Mouse (Mus musculus) adrenal gland, postnatal 36 days (tissue): Measurements from ENCODE around the gene Usp46. TPM values are rescaled to one million over a fixed set of nuclear protein-coding genes. Genes with fewer than 3 reads are reported as not detected.
"Not testable (repeated sequence)": the region's sequence is repeated elsewhere in the genome, so short reads cannot be mapped to it uniquely, and the experiment has no call there.

Source experiments
- DNase-seq, 2 experiments: peaks; one replicate each; pipeline ENCODE4 v3.0.0; 2021; ENCODE audit warnings: mixed read lengths in 1 of 2
- long read RNA-seq, 2 experiments: library from polyadenylated mRNA; stranded (forward); transcript quantifications; one replicate each; pipeline ENCODE4 v2.0.0; 2021; ENCODE audit warnings: borderline sequencing depth in 2 of 2
- total RNA-seq, 2 experiments: library from RNA; stranded (reverse); gene quantifications; 2 replicates each; pipeline ENCODE4 v1.2.3; 2021

Gene Usp46
- 10 to 100 TPM; 31.6 to 39.7 TPM for total RNA-seq
- long read RNA-seq, experiment 1, full-length matches to known transcripts, result 9 of 13 reads
- long read RNA-seq, experiment 1, partial matches to known transcripts, result 1 of 13 reads
- long read RNA-seq, experiment 1, other reads (novel, unspliced or antisense), result 3 of 13 reads
- long read RNA-seq, experiment 2, full-length matches to known transcripts, result 4 of 5 reads
- long read RNA-seq, experiment 2, partial matches to known transcripts, result 0 of 5 reads
- long read RNA-seq, experiment 2, other reads (novel, unspliced or antisense), result 1 of 5 reads

DNA sequence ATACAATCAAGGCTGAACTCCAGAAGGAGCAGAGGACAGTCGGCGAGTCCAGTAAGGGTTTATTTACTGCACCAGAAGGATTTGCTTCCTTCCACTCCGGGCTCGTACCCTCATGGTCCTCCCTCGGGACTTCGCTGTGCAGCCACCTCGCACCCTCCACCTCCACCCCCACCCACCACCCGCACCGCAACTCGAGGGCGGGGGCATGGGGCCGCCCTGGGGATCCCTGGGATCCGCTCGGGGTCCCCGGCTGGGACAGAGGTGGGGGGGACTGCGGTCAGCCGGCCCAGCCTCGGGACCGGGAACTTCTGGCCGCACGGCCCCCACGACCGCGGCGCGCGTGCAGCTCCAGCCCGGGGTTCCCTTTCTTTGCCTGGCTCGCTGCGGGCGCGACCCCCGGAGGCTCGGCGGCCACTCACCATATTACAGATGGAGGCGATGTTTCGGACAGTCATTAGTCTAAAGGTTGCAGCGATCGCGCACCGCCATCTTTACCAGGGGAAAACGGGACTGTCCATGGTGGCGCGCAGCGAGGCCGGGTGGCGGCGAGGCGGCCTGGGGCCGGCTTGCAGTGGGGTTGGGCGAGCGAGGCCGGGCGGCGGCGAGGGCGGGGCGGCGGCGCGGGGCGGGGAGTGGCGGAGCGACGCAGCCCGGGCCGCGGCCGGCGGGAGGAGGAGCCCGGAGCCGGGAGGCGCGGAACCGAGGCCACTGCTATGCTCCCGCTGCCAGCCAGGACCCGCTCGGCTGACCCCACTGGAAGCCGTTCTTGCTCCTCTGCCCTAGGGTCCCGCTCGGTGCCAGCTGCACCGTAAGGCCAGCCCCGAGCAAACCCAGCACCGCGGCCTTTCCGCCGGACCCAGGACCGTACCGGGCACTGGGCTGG lies at the start of gene Usp46:
Gene Usp46, minus strand, starts transcription at position 601 of the 883 bp plus-strand sequence.
- peak; percentile 93 to 97 for DNase-seq

DNA sequence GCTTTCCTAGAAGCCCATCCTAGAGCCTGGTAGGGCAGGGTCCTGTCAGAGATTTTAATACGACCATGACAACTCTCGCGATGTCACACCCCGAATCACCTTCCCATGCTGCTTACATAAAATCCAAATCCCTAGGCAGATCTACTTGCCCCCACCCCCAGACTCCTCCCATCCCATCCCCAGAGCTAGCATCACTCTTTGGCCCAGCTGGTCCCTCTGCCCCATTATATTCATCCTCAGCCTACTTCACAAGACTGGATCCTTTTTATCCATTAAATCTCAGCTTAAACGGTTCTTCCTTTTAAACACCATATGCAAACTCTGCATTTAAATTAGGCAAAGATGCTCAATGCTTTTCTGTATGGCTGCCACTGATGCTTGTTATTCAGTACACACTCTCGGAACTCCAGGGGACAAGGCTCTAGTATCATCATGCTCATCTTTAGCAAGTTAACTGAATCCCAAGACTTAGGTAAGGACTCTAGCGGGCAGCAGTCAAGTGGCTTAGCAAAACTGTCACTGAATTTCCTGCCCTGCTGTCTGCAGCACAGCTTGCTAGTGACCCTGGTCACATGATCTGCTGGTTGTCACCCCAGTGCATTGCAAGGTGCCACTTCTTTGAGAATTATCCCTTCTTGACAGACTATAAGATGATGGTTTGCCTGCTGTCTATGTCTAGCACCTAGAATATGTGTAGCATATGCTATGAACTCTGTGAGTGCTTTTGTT lies 45.9 kb upstream of the Usp46 start:
- DNase-seq, result no peak

DNA sequence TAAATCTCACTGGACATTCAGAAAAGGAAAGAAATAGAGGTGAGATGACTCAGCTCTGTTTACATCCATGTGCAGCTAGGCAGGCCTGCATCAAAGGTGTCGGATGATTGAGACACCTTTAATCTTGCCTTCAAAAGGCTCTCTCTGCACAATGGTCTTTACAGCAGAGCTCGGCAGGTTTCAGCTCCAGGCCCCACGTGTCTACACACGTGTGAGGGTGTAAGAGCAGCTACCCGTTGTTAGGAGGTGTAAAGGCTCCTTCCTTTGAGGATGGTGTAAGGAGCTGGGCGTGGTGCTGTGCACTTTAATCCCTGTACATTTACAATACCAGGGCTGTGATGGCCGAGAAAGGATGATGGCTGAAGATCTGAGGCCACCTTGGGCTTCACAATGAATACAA lies 37.2 kb upstream of the Usp46 start:
- no peak for DNase-seq

DNA sequence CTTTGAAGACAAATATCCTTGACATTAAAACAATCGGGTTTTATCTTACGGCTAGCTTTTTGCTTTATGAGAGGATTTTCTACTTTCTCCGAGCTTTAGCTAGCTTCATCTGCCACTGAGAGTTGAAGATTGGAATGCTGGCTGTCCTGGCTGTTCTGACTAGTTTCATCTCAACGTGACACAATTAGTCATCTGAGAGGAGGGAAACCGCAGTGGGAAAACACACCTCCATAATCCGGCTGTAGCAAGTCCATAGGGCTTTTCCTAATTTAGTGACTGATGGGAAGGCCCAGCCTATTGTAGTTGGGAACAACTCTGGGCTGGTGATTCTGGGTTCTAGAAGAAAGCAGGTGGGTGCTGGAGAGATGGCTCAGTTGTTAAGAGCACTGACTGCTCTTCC lies 33.5 kb upstream of the Usp46 start:
- DNase-seq, result peak; percentile 15 to 22

DNA sequence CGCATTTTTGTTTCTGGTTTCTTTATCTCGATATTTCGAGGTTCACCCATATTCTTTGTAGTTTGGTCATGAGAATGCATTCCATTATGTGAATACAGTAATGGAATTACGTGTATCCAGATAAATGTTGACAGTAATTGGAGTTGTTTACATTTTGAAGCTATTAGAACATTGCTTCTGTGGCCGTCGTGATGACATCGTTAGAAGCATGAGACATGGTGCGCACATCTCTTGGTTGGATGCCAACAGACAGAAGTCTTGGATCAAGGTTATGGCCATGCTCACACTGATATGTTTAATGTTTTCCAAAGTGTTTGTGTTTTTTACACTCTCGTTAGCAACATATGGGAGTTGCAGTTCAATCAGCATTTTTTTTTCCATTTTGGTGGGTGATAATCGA lies 30.8 kb upstream of the Usp46 start:
- no peak for DNase-seq

DNA sequence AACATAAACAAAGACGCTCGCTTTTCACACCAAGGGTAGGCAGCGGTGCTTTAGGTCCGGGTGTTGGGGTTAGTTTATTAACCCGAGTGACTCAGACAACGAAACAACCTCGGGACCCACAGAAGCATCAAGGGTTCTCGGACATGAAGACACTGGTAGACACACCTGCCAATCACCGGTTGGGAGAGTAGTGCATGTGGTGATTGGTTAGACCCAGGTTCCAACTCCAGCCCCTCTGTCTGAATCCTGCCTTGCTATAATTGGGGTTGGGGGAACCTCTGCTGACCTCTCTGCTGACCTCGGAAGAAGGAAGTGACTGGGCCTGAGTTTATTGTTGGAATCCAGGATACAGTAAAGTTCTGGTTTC lies 29.6 kb upstream of the Usp46 start:
- DNase-seq, result no peak

DNA sequence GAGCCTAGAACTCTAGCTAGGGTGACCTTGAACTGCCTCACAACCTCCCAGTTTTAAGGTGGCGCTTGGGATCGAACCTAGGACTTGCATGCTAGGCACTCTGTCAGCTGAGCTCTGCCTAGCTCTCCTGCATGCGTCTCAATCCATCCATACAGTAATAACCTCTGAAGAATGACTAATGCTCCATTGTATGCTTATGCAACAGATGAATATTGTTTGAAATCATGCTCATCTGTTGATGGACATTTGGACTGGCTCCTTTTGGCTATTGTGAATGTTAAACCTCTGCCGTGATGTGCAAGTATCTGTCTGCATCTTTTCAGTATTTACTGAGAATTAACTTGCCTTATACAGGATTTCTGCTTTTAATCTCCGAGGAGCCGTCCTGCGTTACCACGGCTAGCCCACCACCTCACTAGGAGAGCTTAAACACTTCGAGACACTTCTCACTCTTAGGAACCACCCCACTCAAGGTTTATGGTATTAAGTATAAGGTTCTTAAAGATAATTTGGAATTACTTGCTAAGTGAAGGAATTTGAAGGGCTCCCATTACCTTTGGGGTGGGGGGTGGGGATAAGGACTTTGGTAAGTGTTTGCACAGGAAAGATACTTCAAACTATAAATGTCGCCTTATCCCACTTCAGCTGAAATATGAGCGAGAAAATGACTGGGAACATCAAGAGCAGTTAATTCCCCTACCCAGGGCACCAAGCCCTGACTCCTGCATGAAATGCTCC lies 29.1 kb upstream of the Usp46 start:
- no peak for DNase-seq

DNA sequence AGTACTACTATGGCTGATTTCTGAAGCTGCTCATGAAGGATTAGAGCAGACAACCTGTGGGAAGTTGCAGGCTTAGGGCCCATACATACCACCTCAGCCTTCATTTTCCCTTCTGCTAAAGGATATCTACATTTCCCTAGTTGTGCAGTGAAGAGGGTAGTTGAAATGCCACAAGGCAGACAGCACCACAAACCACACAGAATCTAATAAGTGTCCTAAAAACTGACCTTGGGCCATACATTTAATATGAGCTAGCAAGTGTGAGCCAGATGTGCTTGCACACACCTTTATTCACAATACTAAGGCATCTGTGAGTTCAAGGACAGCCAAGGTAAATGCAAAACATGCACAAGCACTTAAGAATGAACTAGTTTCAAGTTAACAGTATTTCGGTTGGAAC lies 27.8 kb upstream of the Usp46 start:
- DNase-seq, result no peak

DNA sequence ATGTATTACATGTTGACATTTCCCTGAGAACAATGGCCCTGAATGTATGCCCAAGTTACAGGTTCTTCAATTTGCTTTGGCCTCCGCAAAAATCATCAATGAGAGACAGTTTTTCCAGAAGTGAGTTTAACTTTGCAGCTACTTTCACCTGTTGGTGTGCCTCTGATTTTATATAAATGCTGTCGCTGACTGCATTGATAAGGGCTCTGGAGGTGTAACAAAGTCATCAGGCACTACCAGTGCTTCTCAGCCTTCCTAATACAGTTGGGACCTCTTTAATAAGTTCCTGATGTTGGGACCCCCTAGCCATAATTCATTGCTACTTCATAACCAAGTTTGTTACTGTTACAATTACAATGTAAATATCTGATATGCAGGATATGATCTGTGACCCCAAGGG lies 27.4 kb upstream of the Usp46 start:
- no peak for DNase-seq

DNA sequence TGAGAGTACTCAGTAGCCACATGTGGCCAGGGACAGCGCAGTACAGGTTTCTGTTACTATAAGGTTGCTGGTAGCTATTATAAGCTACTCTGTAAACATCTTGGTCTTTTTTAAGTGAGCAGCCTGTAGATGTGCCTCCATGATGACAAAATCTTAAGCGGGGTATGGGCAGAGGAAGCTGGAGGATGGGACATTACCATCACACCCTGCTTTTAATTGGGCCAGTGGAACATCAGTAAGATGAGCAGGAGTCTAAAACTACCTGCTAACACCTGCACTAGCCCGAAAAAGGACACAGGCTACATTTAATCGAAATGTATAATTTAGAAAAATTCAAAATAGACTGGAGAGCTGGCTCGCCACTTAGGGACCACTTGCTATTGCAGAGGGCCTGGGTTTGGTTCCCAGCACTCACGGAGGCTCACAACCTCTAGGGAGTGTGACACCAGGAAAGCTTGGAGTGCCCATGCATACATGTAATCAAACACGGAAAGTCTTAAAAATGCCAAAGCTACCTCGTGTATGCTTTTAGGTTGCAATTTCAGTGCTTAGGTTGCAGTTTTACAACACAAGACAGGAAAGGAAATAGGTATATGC lies 26.7 kb upstream of the Usp46 start:
- DNase-seq, result no peak

DNA sequence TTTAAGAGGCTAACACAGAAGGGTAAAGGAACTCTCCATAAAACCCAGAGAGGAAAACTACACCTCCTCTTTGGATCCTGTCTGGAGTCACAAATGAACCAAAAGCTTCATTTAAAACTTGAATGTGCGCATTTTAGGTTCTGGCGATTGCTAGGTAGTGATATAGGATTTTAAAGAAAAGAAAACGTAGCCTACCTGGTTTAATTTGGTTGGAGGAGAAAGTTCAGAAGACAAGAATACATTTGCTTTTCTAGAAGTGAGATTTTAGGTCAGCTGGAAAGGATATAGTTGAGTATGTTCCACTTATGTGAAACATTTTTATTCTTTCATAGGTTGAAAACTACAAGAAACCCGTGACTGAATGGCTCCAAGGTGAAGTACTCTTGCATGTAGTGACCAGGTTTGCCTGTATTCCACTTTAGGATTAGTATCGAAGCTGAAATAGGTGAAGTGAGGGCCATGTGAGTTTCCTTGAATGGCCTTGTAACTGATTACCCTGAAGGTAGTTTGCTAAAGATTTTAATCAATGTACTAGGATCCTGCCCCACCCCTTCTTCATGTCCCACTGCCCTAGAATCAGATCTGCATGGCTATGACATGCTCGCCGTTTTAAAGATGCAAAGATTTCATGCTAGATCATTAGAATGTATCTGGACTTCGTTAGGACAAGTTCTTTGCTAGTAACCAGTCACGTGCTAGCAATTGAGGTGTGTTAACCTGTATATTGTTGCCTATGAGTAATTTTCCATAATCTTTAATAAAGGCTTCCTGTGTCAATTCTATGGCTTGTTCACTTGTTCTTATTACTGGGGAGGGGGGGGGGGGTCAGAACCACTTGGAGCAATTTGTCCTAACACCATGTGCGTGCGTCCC lies 25.6 kb upstream of the Usp46 start:
- no peak for DNase-seq

DNA sequence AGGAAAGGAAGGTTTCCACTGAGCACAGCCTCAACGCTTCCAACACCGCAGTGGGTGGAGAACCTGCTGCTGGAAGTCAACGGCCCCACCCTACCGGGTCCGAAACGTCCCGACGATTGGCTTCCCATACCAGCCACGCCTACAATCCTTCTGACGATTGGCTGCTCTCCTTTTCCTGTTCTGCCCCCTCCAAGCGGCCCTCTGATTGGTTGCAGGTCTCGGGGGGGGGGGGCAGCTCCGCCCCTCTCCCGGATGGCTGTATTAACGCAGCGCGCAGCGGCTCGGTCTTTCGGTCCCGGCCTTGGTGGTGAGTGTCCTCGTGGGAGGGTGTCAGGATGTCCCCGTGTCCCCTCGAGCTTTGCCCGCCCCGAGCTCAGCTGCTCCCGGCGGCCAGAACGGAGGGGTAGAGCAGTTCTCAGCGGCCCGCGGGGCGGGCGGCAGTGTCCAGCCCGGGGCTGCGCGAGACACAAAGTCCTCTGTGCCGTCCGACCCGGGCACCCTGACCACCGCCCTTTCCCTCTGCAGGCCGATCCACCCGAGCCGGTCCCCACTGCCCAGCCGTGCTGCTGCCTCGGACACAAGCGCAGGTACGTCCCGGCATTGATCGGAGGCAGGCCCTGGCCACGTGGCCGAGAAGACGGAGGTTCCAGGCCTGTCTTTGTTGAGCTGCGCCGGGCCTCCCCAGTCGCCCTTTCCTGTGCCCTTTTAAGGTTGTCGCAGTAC lies 24.8 kb upstream of the Usp46 start:
- DNase-seq, result peak; percentile 94 to 95

DNA sequence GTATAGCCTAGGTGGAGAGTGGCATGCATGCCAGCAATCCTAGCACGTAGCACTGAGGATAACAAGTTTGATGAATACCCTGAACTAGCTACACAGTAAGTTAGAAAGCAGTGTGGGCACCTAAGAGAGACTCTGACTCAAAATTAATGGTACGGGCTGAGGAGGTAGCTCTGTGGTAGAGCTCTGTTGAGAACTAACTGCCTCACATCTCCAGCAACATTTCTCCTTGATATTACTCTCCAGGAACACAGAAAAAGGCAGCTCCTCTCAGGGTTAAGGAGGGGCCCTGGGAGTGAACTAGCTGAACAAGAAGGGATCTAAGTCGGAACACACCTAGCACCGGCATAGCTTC lies 24.2 kb upstream of the Usp46 start:
- no peak for DNase-seq

DNA sequence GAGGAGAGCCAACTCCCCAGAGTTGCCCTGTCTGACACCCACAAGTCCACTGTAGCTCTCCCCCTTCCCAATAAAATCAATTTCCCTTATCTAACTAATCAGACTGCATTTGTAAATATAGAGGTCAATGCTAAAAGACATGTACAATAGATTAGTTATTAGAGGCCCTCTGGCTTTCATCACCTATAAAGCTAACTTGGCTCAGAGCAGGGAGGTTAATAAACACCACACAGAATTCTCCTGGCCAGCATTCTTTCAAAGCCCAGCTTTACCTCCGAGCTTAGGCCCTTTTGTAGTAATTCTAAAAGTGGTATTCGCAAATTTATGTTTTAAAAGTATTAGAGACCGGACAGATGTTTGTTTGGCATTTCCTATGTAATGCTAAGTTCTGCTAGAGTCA lies 21.4 kb upstream of the Usp46 start:
- DNase-seq, result no peak

DNA sequence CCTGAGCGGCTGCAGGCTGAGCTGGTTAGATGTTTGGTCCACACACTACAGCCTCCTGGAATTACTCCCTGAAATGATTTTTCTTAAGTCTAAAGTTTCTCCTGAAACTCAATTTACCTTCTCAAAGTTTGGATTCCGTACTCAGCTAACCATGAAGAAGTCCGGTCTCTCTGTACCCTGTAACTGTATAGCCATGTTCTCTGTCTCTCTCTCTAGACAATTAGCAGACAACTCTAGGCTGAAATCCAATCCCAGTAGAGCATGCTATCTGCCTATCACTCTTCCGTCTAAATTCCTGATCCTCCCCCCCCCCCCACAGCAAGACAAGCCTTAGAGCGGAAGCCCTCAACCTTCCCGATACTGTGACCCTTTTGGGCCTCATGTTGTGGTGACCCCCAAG lies 13.5 kb upstream of the Usp46 start:
- no peak for DNase-seq

DNA sequence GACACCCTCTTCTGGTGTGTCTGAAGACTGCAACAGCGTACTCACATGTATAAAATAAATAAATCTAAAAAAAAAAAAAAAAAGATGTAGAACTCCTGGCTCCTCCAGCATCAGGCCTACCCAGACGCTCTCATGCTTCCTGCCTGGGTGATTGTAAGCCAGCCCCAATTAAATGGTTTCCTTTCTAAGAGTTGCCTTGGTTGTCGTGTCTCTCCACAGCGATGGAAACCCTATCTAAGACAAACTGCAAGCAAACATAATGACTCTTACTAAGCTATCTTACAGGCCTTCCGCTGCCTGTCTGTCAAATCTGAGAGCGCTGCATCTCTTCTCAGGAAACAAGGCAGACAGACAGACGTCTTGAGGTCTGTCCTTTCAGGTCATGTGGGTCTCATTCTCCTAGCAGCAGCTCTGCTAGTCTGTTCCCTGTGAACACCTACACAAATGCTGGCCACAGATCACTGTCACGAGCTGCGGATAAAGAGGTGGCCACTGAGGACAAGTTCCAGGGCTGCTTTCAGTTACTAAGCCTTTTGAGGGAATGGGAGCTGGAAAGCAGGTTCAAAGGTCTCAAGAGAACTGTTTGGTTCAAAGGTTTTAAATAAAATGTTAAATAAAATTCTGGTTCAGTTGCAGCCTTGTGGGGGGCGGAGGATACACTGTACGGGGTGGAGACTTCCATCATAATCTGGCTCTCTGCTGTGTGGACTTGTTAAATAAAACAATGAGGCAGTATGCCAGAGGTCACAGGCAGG lies 10.8 kb upstream of the Usp46 start:
- no peak for DNase-seq

DNA sequence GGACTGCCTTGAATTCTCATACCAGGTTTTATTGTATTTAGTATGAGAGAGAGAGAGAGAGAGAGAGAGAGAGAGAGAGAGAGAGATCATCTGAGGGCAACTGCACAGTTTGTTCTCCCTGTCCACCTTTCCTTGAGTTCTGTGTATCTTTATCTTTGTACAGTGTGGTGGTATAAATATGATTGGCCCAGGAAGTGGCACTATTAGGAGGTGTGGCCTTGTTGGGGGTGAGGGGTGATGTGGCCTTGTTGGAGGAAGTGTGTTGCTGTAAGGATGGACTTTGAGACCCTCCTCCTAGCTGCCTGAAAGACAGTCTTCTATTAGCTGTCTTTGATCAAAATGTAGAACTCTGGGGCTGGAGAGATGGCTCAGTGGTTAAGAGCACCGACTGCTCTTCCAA lies 10.2 kb upstream of the Usp46 start:
- DNase-seq, result no peak

DNA sequence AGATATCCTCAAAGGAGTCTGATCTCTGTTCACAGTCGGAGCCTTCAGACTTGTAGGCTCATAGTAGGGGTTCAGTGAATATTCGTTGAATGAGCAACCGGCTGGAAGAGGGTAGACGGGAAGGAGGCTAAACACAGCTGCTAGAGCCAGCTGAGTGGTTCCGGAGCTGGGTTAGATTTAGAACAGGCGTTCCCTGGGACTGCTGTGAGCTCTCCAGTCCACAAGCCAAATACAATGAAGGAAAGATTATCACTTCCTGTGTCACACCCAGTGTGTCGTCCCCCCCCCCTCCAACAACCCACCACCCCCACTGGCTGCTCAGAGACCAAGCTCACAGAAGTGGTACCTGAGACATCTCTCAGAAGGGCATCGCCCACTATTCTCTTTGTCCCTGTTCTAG lies 9.7 kb upstream of the Usp46 start:
- no peak for DNase-seq

DNA sequence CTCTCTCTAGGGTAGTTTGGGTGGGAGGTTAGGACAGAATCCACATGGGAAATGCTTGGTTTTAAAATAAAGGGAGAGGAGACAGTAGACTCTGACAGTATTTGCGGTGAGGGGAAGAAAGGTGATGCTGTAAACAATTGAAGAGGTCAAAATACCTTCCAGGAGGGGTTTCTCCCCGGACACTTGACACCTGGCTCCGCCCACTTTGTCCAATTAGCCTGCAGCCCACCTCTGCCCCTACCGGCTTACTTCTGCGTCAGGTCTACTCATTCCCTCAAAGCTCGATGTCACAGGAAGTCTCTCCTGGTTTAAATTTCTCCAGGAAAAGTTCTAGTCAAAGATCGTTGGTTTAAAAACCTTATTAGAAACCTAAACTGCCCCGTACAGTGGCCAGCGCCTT lies 8.5 kb upstream of the Usp46 start:
- DNase-seq, result no peak

DNA sequence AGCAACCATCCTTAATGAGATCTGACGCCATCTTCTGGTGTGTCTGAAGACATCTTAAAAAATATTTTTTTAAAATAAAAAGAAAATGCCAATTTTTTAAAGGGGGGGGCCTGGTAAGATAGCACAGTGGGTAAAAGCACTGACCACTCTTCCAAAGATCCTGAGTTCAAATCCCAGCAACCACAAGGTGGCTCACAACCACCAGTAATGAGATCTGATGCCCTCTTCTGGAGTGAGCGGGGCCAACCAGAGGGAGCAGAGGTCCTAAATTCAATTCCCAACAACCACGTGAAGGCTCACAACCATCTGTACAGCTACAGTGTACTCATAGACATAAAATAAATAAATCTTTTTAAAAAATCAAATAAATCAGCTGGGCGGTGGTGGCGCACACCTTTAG lies 2.3 kb upstream of the Usp46 start:
- DNase-seq, result not testable (repeated sequence)
